Mouse (Mus musculus): ENCODE results near the gene Gm15127. TPM values are rescaled to one million over a fixed set of nuclear protein-coding genes. Genes with fewer than 3 reads are reported as not detected.
"Not testable (repeated sequence)": the region's sequence is repeated elsewhere in the genome, so short reads cannot be mapped to it uniquely, and the experiment has no call there.

Gene Gm15127
- polyA plus RNA-seq (2012; rRNA removed) = not detected in 2 replicates

GRCm38 (mm10) chrX:148663298-148663697 lies at the start of gene Gm15127:
Gene Gm15127 (plus strand): TSS chrX:148663598.
- 83% methylated on average over 2 of the region's 4 CpGs for whole genome bisulfite sequencing

GRCm38 (mm10) chrX:148615053-148615452 lies 48.3 kb upstream of the Gm15127 start, which contains the start of gene Gm8334:
Gene Gm8334 (minus strand): TSS chrX:148615153.
- WGBS = 86% methylated on average over 4 of the region's 7 CpGs
- not testable (repeated sequence) for DNase-seq (ENCODE audit: low read depth, low spot score)

More at GRCm38 (mm10) chrX:148663298-148663697, at the start of gene Gm15127:
- not testable (repeated sequence) for DNase-seq (ENCODE audit: low read depth, low spot score)

- DNase-seq (ENCODE audit: low read depth, low spot score) = not testable (repeated sequence)
- WGBS = 0% methylated on average over 1 of the region's 1 CpGs
Observed at GRCm38 (mm10) chrX:148676290-148676689, 12.9 kb downstream of the Gm15127 start.

Other genes starting within 250 kb of the Gm15127 start
- gene Gm15114, start 174.6 kb upstream of the Gm15127 start, polyA plus RNA-seq (2012; rRNA removed) = not detected in 2 replicates
- not detected in 2 replicates for gene Gm8334, start 48.4 kb upstream of the Gm15127 start, polyA plus RNA-seq (2012; rRNA removed)
- not detected in 2 replicates for gene Luzp4, start 194.0 kb downstream of the Gm15127 start, polyA plus RNA-seq (2012; rRNA removed)